Mouse (Mus musculus) midbrain, embryonic 11.5 days (tissue): ENCODE measurements around the gene Prg4. TPM values are rescaled to one million over a fixed set of nuclear protein-coding genes. Genes with fewer than 3 reads are reported as not detected.

Experiments
- ATAC-seq: fragments of 200-750 bp; cut with Nextera tagmentation; 2 replicates; pipeline ENCODE4 v1.8.0; 2017; ENCODE audit warnings: moderate TSS enrichment, moderate library complexity; ENCODE audit not compliant: low FRiP score
- DNase-seq: peaks from one replicate; pipeline ENCODE4 v3.0.0; 2015; ENCODE audit warnings: low spot score; ENCODE audit errors: missing footprints
- H3K27ac ChIP-seq: fragments of 300-500 bp; sonication (generic); 2 replicates; pipeline ENCODE4 v1.5.1; 2014; ENCODE audit warnings: low read depth, low read length
- H3K27me3 ChIP-seq: fragments of 300-500 bp; sonication (generic); 2 replicates; pipeline ENCODE4 v1.6.1; 2014; ENCODE audit warnings: mild to moderate bottlenecking, low read length, moderate library complexity, mixed read lengths; ENCODE audit not compliant: control insufficient read depth, insufficient read depth
- H3K36me3 ChIP-seq: fragments of 300-500 bp; sonication (generic); 2 replicates; pipeline ENCODE4 v1.6.1; 2014; ENCODE audit warnings: mild to moderate bottlenecking, low read length, moderate library complexity, mixed read lengths; ENCODE audit not compliant: control insufficient read depth, insufficient read depth
- H3K4me1 ChIP-seq: fragments of 300-500 bp; sonication (generic); 2 replicates; pipeline ENCODE4 v1.6.1; 2014; ENCODE audit warnings: low read length; ENCODE audit not compliant: control insufficient read depth, insufficient read depth
- H3K4me2 ChIP-seq: fragments of 300-500 bp; sonication (generic); 2 replicates; pipeline ENCODE4 v1.6.1; 2014; ENCODE audit warnings: mild to moderate bottlenecking, moderate library complexity
- H3K4me3 ChIP-seq: fragments of 300-500 bp; sonication (generic); 2 replicates; pipeline ENCODE4 v1.5.1; 2014; ENCODE audit warnings: low read depth, low read length
- H3K9ac ChIP-seq: fragments of 300-500 bp; sonication (generic); 2 replicates; pipeline ENCODE4 v1.6.1; 2014; ENCODE audit warnings: low read length
- H3K9me3 ChIP-seq: fragments of 300-500 bp; sonication (generic); 2 replicates; pipeline ENCODE4 v1.6.1; 2016; ENCODE audit warnings: low read length; ENCODE audit not compliant: control insufficient read depth
- WGBS: fragments of 180-500 bp; shearing (Covaris S2); extraction: QIAGEN DNeasy Blood & Tissue Kit; methylation state at CpG from one replicate; pipeline ENCODE4 v1.1.7; 2014; 5-methylcytosine and 5-hydroxymethylcytosine counted together
- polyA plus RNA-seq: library from polyadenylated mRNA; unstranded; fragments of >200 nt; fragmentation: Nextera tagmentation; extraction: Ambion mirVana; gene quantifications from 2 replicates; pipeline ENCODE4 v1.2.1, GENCODE M21; 2014

Prg4 gene
- polyA plus RNA-seq, 1 experiment from 2014 or later: 0.55 TPM

- ATAC-seq (no peak), DNase-seq (no peak)
- 74% methylated on average over 3 of the region's 3 CpGs for WGBS
- Histone ChIP-seq H3K27me3 (no peaks in the 10 kb centered on the region), H3K4me3 (no peak overlapping the region), H3K9ac (no peak overlapping the region), H3K36me3 (peaks cover 23% of the 10 kb centered on the region), H3K27ac (no peak overlapping the region), H3K4me1 (no peaks in the 10 kb centered on the region), H3K9me3 (no peaks in the 10 kb centered on the region), H3K4me2 (no peak overlapping the region)
Measured at GRCm38 (mm10) chr1:150426216-150426615, 39.7 kb downstream of the Prg4 start.

- Histone ChIP-seq H3K4me2 (no peak overlapping the region), H3K9ac (no peak overlapping the region), H3K4me1 (no peaks in the 10 kb centered on the region), H3K27ac (no peak overlapping the region), H3K9me3 (no peaks in the 10 kb centered on the region), H3K36me3 (peaks cover 21% of the 10 kb centered on the region), H3K27me3 (no peaks in the 10 kb centered on the region), H3K4me3 (no peak overlapping the region)
- no peak for DNase-seq
- 88% methylated on average over 9 of the region's 9 CpGs for WGBS
- no peak for ATAC-seq
Measured at GRCm38 (mm10) chr1:150425665-150426064, 40.3 kb downstream of the Prg4 start.

GRCm38 (mm10) chr1:150418426-150418825 lies 47.5 kb downstream of the Prg4 start:
- DNase-seq (no peak), ATAC-seq (no peak)
- H3K4me3 ChIP-seq: no peak overlapping the region
- H3K4me1 ChIP-seq: no peaks in the 10 kb centered on the region
- H3K27me3 ChIP-seq: no peaks in the 10 kb centered on the region
- no peaks in the 10 kb centered on the region for H3K9me3 ChIP-seq
- no peak overlapping the region for H3K9ac ChIP-seq
- H3K27ac ChIP-seq: no peak overlapping the region
- H3K36me3 ChIP-seq: peaks cover 22% of the 10 kb centered on the region
- no peak overlapping the region for H3K4me2 ChIP-seq
- WGBS: 96% methylated on average over 4 of the region's 4 CpGs

- 96% methylated on average over 3 of the region's 3 CpGs for WGBS
- peaks cover 21% of the 10 kb centered on the region for H3K36me3 ChIP-seq
- H3K27me3 ChIP-seq: no peaks in the 10 kb centered on the region
- DNase-seq: no peak
- H3K9me3 ChIP-seq: no peaks in the 10 kb centered on the region
- H3K4me2 ChIP-seq: no peak overlapping the region
- no peaks in the 10 kb centered on the region for H3K4me1 ChIP-seq
- no peak for ATAC-seq
- H3K9ac ChIP-seq: no peak overlapping the region
- H3K4me3 ChIP-seq: no peak overlapping the region
- H3K27ac ChIP-seq: no peak overlapping the region
Measured at GRCm38 (mm10) chr1:150416006-150416405, 50.0 kb downstream of the Prg4 start.

GRCm38 (mm10) chr1:150409996-150410395 lies 56.0 kb downstream of the Prg4 start:
- Histone ChIP-seq H3K4me2 (no peak overlapping the region), H3K9ac (no peak overlapping the region), H3K9me3 (no peaks in the 10 kb centered on the region), H3K4me1 (no peaks in the 10 kb centered on the region), H3K36me3 (peaks cover 15% of the 10 kb centered on the region; the same call in 1 of the 2 replicates), H3K27me3 (no peaks in the 10 kb centered on the region), H3K27ac (no peak overlapping the region), H3K4me3 (no peak overlapping the region)
- 98% methylated on average over 6 of the region's 6 CpGs for WGBS
- ATAC-seq (no peak), DNase-seq (no peak)

- H3K9ac ChIP-seq: no peak overlapping the region
- DNase-seq (no peak), ATAC-seq (no peak)
- H3K4me1 ChIP-seq: no peaks in the 10 kb centered on the region
- 95% methylated on average over 9 of the region's 9 CpGs for WGBS
- H3K36me3 ChIP-seq: peaks cover 8% of the 10 kb centered on the region; the same call in 1 of the 2 replicates
- H3K9me3 ChIP-seq: no peaks in the 10 kb centered on the region
- H3K4me3 ChIP-seq: no peak overlapping the region
- no peak overlapping the region for H3K27ac ChIP-seq
- H3K4me2 ChIP-seq: no peak overlapping the region
- H3K27me3 ChIP-seq: no peaks in the 10 kb centered on the region
Measured at GRCm38 (mm10) chr1:150407285-150407684, 58.7 kb downstream of the Prg4 start.

GRCm38 (mm10) chr1:150404555-150404954 lies 61.4 kb downstream of the Prg4 start:
- Histone ChIP-seq H3K4me3 (no peak overlapping the region), H3K9me3 (no peaks in the 10 kb centered on the region), H3K27ac (no peak overlapping the region), H3K4me2 (no peak overlapping the region), H3K4me1 (no peaks in the 10 kb centered on the region), H3K36me3 (peaks cover 2% of the 10 kb centered on the region; the same call in 1 of the 2 replicates), H3K9ac (no peak overlapping the region), H3K27me3 (no peaks in the 10 kb centered on the region)
- DNase-seq (peak; percentile 75), ATAC-seq (no peak)
- 93% methylated on average over 3 of the region's 3 CpGs for WGBS

GRCm38 (mm10) chr1:150403914-150404313 lies 62.1 kb downstream of the Prg4 start:
- Histone ChIP-seq H3K27ac (no peak overlapping the region), H3K4me1 (no peaks in the 10 kb centered on the region), H3K27me3 (no peaks in the 10 kb centered on the region), H3K4me3 (no peak overlapping the region), H3K9ac (no peak overlapping the region), H3K36me3 (0 out of 2 replicates have a peak, but pooled peaks cover 2% of the 10 kb centered on the region), H3K9me3 (no peaks in the 10 kb centered on the region), H3K4me2 (no peak overlapping the region)
- no peak for ATAC-seq
- peak; percentile 77 for DNase-seq
- 92% methylated on average over 3 of the region's 3 CpGs for WGBS
